9 mouse cellular contexts compared by ENCODE assay signal in the genomic region with DNA sequence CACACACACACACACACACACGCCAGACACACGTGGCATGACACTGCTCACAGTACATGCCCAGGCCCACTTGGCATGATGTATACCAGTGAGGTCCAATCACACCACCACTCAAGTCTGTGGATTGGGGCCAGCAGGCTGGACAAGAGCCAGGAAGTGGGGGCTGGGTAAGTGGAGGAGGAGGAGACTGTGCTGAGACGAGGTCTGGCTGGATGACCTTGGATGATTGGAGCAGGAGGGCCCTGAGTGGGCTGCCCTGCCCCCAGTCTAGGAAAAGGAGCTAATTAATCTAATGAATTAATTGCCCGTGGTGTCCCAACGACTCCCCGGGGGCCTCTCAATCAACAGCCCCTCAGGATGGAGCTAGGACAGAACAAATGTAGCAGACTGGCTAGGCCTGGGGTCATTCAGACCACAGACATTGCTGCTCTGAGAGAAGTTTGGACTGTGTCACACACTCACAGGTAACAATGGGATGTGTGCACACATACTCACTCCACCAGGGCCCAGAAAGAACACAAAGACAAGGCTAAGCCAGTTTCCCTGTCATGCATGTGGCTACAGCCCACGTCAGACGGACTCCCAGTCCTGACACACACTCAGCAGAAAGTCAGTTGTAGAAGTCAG. TPM values are rescaled to one million over a fixed set of nuclear protein-coding genes. Genes with fewer than 3 reads are reported as not detected.
DNase-seq lines count a peak whose midpoint lies in the region; ATAC-seq lines count a peak whose summit lies in the region.
"Had no signal": no experiment of that assay in that cellular context is flagged by ENCODE, and none has a peak within 500 bp of the region (broad histone marks: within the 10 kb centered on the region; RNA-seq: fewer than 3 reads in every experiment).

No protein-coding gene starts in this region.

- H3K36me3 ChIP-seq in embryonic facial prominence, embryonic 11.5 days (replicated peaks; ENCODE audit: control insufficient read depth, insufficient read depth, low read depth, low read length): no peaks in the 10 kb centered on the region
- H3K36me3 ChIP-seq in embryonic facial prominence, embryonic 10.5 days (replicated peaks): no peaks in the 10 kb centered on the region; the same call in 1 of the 2 replicates
- no peaks in the 10 kb centered on the region for H3K36me3 ChIP-seq in midbrain, embryonic 11.5 days (ENCODE audit: control insufficient read depth, insufficient read depth, low read length)
- H3K36me3 ChIP-seq in midbrain, embryonic 10.5 days: peaks cover 3% of the 10 kb centered on the region; the same call in 1 of the 2 replicates
- no peaks in the 10 kb centered on the region for H3K36me3 ChIP-seq in kidney, embryonic 16.5 days (ENCODE audit: insufficient read depth, low read length)
- H3K36me3 ChIP-seq: liver, embryonic 15.5 days had no signal

- 64% methylated on average over 8 of the region's 8 CpGs for WGBS in embryonic facial prominence, embryonic 11.5 days
- 65% methylated on average over 8 of the region's 8 CpGs for WGBS in embryonic facial prominence, embryonic 10.5 days
- 75% methylated on average over 8 of the region's 8 CpGs for WGBS in midbrain, embryonic 11.5 days
- 79% methylated on average over 8 of the region's 8 CpGs for WGBS in midbrain, embryonic 10.5 days
- WGBS in kidney, embryonic 16.5 days: 38% methylated on average over 8 of the region's 8 CpGs

- ATAC-seq in embryonic facial prominence, embryonic 11.5 days (replicated peaks; ENCODE audit: insufficient number of reproducible peaks, low FRiP score, low TSS enrichment, low read depth): 0 out of 2 replicates have a peak, but pooled peaks have one; percentile 40
- ATAC-seq in midbrain, embryonic 11.5 days (ENCODE audit: low FRiP score): peak; percentile 46
- peak; percentile 77 for ATAC-seq in kidney, embryonic 16.5 days (ENCODE audit: low FRiP score, low TSS enrichment)

- DNase-seq in embryonic facial prominence, embryonic 11.5 days (ENCODE audit: low spot score): no peak
- DNase-seq in embryonic facial prominence, embryonic 10.5 days (ENCODE audit: low spot score): no peak
- DNase-seq in midbrain, embryonic 11.5 days (ENCODE audit: low spot score, missing footprints): peak; percentile 54
- DNase-seq in midbrain, embryonic 10.5 days (ENCODE audit: low spot score): no peak
- DNase-seq in retina, embryonic 14.5 days (ENCODE audit: low spot score): peak; percentile 32
- DNase-seq in right cerebral cortex, adult 18-20 months: no peak
- no peak for DNase-seq in layer of hippocampus, adult 9-10 months (ENCODE audit: low spot score)

- H3K9ac ChIP-seq in embryonic facial prominence, embryonic 11.5 days (replicated peaks; ENCODE audit: low read length): no peak overlapping the region
- no peak overlapping the region for H3K9ac ChIP-seq in midbrain, embryonic 11.5 days (ENCODE audit: low read length)
- no peak overlapping the region for H3K9ac ChIP-seq in kidney, embryonic 16.5 days (replicated peaks; ENCODE audit: low read length)
- H3K9ac ChIP-seq: liver, embryonic 15.5 days had no signal

- peaks cover 4% of the 10 kb centered on the region; the same call in 1 of the 2 replicates for H3K27me3 ChIP-seq in embryonic facial prominence, embryonic 11.5 days (ENCODE audit: control insufficient read depth, insufficient read depth, low read length)
- peaks cover 27% of the 10 kb centered on the region for H3K27me3 ChIP-seq in embryonic facial prominence, embryonic 10.5 days (replicated peaks; ENCODE audit: low read depth, poor library complexity, severe bottlenecking)
- H3K27me3 ChIP-seq in midbrain, embryonic 11.5 days (ENCODE audit: control insufficient read depth, insufficient read depth, low read length): peaks cover 5% of the 10 kb centered on the region; the same call in 1 of the 2 replicates
- peaks cover 18% of the 10 kb centered on the region for H3K27me3 ChIP-seq in midbrain, embryonic 10.5 days (ENCODE audit: low read depth, poor library complexity, severe bottlenecking)
- H3K27me3 ChIP-seq in kidney, embryonic 16.5 days (ENCODE audit: insufficient read depth, low read length): peaks cover 10% of the 10 kb centered on the region

- no peaks in the 10 kb centered on the region for H3K9me3 ChIP-seq in embryonic facial prominence, embryonic 11.5 days (replicated peaks; ENCODE audit: control insufficient read depth, low read length)
- H3K9me3 ChIP-seq in embryonic facial prominence, embryonic 10.5 days: no peaks in the 10 kb centered on the region
- no peaks in the 10 kb centered on the region for H3K9me3 ChIP-seq in midbrain, embryonic 11.5 days (ENCODE audit: control insufficient read depth, low read length)
- H3K9me3 ChIP-seq in midbrain, embryonic 10.5 days (replicated peaks): no peaks in the 10 kb centered on the region
- no peaks in the 10 kb centered on the region for H3K9me3 ChIP-seq in kidney, embryonic 16.5 days (ENCODE audit: low read length)
- H3K9me3 ChIP-seq: liver, embryonic 15.5 days had no signal

- H3K4me3 ChIP-seq in embryonic facial prominence, embryonic 11.5 days (ENCODE audit: low read depth, low read length): no peak overlapping the region
- no peak overlapping the region for H3K4me3 ChIP-seq in embryonic facial prominence, embryonic 10.5 days
- no peak overlapping the region for H3K4me3 ChIP-seq in midbrain, embryonic 11.5 days (ENCODE audit: low read depth, low read length)
- H3K4me3 ChIP-seq in midbrain, embryonic 10.5 days: no peak overlapping the region
- H3K4me3 ChIP-seq in kidney, embryonic 16.5 days (ENCODE audit: low read length): no peak overlapping the region
- H3K4me3 ChIP-seq: liver, embryonic 15.5 days had no signal

- H3K27ac ChIP-seq in embryonic facial prominence, embryonic 11.5 days (replicated peaks; ENCODE audit: low read depth, low read length): no peak overlapping the region
- no peak overlapping the region for H3K27ac ChIP-seq in embryonic facial prominence, embryonic 10.5 days (replicated peaks)
- H3K27ac ChIP-seq in midbrain, embryonic 11.5 days (ENCODE audit: low read depth, low read length): no peak overlapping the region
- no peak overlapping the region for H3K27ac ChIP-seq in midbrain, embryonic 10.5 days (replicated peaks)
- no peak overlapping the region for H3K27ac ChIP-seq in kidney, embryonic 16.5 days (ENCODE audit: low read length)
- H3K27ac ChIP-seq: liver, embryonic 15.5 days had no signal

- H3K4me1 ChIP-seq in embryonic facial prominence, embryonic 11.5 days (ENCODE audit: control insufficient read depth, insufficient read depth, low read length): no peaks in the 10 kb centered on the region
- peaks cover 7% of the 10 kb centered on the region for H3K4me1 ChIP-seq in embryonic facial prominence, embryonic 10.5 days
- no peaks in the 10 kb centered on the region for H3K4me1 ChIP-seq in midbrain, embryonic 11.5 days (ENCODE audit: control insufficient read depth, insufficient read depth, low read length)
- H3K4me1 ChIP-seq in midbrain, embryonic 10.5 days: no peaks in the 10 kb centered on the region
- H3K4me1 ChIP-seq in kidney, embryonic 16.5 days (ENCODE audit: insufficient read depth, low read length): peaks cover 7% of the 10 kb centered on the region
- H3K4me1 ChIP-seq: liver, embryonic 15.5 days had no signal

- no peak overlapping the region for H3K4me2 ChIP-seq in embryonic facial prominence, embryonic 11.5 days (ENCODE audit: low read depth, low read length)
- no peak overlapping the region for H3K4me2 ChIP-seq in midbrain, embryonic 11.5 days
- no peak overlapping the region for H3K4me2 ChIP-seq in kidney, embryonic 16.5 days (replicated peaks; ENCODE audit: low read depth, low read length)
- H3K4me2 ChIP-seq: liver, embryonic 15.5 days had no signal

RNA-seq across cellular contexts. Expression of a gene that starts 7.7 kb away (rescaled TPM):
- 1.1 and 1.5 TPM in 2 replicates for polyA plus RNA-seq in embryonic facial prominence, embryonic 11.5 days (2014; fragmentation: Nextera tagmentation; extraction: Ambion mirVana)
- 0.70 and 0.71 TPM in 2 replicates for polyA plus RNA-seq in embryonic facial prominence, embryonic 10.5 days (2016; fragmentation: Nextera tagmentation; extraction: Ambion mirVana)
- 2.3 and 3.1 TPM in 2 replicates for polyA plus RNA-seq in midbrain, embryonic 11.5 days (2014; fragmentation: Nextera tagmentation; extraction: Ambion mirVana)
- polyA plus RNA-seq in midbrain, embryonic 10.5 days (2016; fragmentation: Nextera tagmentation; extraction: Ambion mirVana): 0.70 and 2.0 TPM in 2 replicates
- polyA plus RNA-seq in kidney, embryonic 16.5 days (2015; fragmentation: Nextera tagmentation; extraction: Ambion mirVana): 0.37 and 0.59 TPM in 2 replicates
- polyA plus RNA-seq: liver, embryonic 15.5 days had no signal

RNA-seq across cellular contexts. Expression of a gene that starts 19.3 kb away (rescaled TPM):
- 1.7 and 2.0 TPM in 2 replicates for polyA plus RNA-seq in embryonic facial prominence, embryonic 11.5 days (2014; fragmentation: Nextera tagmentation; extraction: Ambion mirVana)
- polyA plus RNA-seq in embryonic facial prominence, embryonic 10.5 days (2016; fragmentation: Nextera tagmentation; extraction: Ambion mirVana): 1.2 and 2.3 TPM in 2 replicates
- 2.2 and 2.4 TPM in 2 replicates for polyA plus RNA-seq in midbrain, embryonic 11.5 days (2014; fragmentation: Nextera tagmentation; extraction: Ambion mirVana)
- 2.2 and 3.6 TPM in 2 replicates for polyA plus RNA-seq in midbrain, embryonic 10.5 days (2016; fragmentation: Nextera tagmentation; extraction: Ambion mirVana)
- polyA plus RNA-seq in kidney, embryonic 16.5 days (2015; fragmentation: Nextera tagmentation; extraction: Ambion mirVana): 4.6 and 5.5 TPM in 2 replicates

RNA-seq across cellular contexts. Expression of a gene that starts 23.5 kb away (rescaled TPM):
- not detected in 2 replicates for polyA plus RNA-seq in embryonic facial prominence, embryonic 11.5 days (2014; fragmentation: Nextera tagmentation; extraction: Ambion mirVana)
- not detected in 2 replicates for polyA plus RNA-seq in embryonic facial prominence, embryonic 10.5 days (2016; fragmentation: Nextera tagmentation; extraction: Ambion mirVana)
- not detected in 2 replicates for polyA plus RNA-seq in midbrain, embryonic 11.5 days (2014; fragmentation: Nextera tagmentation; extraction: Ambion mirVana)
- polyA plus RNA-seq in midbrain, embryonic 10.5 days (2016; fragmentation: Nextera tagmentation; extraction: Ambion mirVana): not detected in 2 replicates
- not detected in 2 replicates for polyA plus RNA-seq in kidney, embryonic 16.5 days (2015; fragmentation: Nextera tagmentation; extraction: Ambion mirVana)
- polyA plus RNA-seq: liver, embryonic 15.5 days had no signal

RNA-seq across cellular contexts. Expression of a gene that starts 38.3 kb away (rescaled TPM):
- not detected in 2 replicates for polyA plus RNA-seq in embryonic facial prominence, embryonic 11.5 days (2014; fragmentation: Nextera tagmentation; extraction: Ambion mirVana)
- 0.24 and 0.67 TPM in 2 replicates for polyA plus RNA-seq in embryonic facial prominence, embryonic 10.5 days (2016; fragmentation: Nextera tagmentation; extraction: Ambion mirVana)
- polyA plus RNA-seq in midbrain, embryonic 11.5 days (2014; fragmentation: Nextera tagmentation; extraction: Ambion mirVana): 0.46 TPM in 1 of 2 replicates, not detected in the other
- not detected in 2 replicates for polyA plus RNA-seq in midbrain, embryonic 10.5 days (2016; fragmentation: Nextera tagmentation; extraction: Ambion mirVana)
- polyA plus RNA-seq in kidney, embryonic 16.5 days (2015; fragmentation: Nextera tagmentation; extraction: Ambion mirVana): 1.2 TPM in 1 of 2 replicates, not detected in the other
- polyA plus RNA-seq: liver, embryonic 15.5 days had no signal

RNA-seq across cellular contexts. Expression of a gene that starts 38.3 kb away (rescaled TPM):
- 240 and 251 TPM in 2 replicates for polyA plus RNA-seq in embryonic facial prominence, embryonic 11.5 days (2014; fragmentation: Nextera tagmentation; extraction: Ambion mirVana)
- 231 and 252 TPM in 2 replicates for polyA plus RNA-seq in embryonic facial prominence, embryonic 10.5 days (2016; fragmentation: Nextera tagmentation; extraction: Ambion mirVana)
- 187 and 202 TPM in 2 replicates for polyA plus RNA-seq in midbrain, embryonic 11.5 days (2014; fragmentation: Nextera tagmentation; extraction: Ambion mirVana)
- polyA plus RNA-seq in midbrain, embryonic 10.5 days (2016; fragmentation: Nextera tagmentation; extraction: Ambion mirVana): 246 and 264 TPM in 2 replicates
- 383 and 436 TPM in 2 replicates for polyA plus RNA-seq in kidney, embryonic 16.5 days (2015; fragmentation: Nextera tagmentation; extraction: Ambion mirVana)

Comparison
In these comparisons a context has a peak if more than half of its experiments do, and no peak if none do; other contexts are left out.
1. DNase-seq: peak in midbrain, embryonic 11.5 days (single experiment) and retina, embryonic 14.5 days (single experiment); none in embryonic facial prominence, embryonic 11.5 days (single experiment), embryonic facial prominence, embryonic 10.5 days (single experiment), midbrain, embryonic 10.5 days (single experiment), right cerebral cortex, adult 18-20 months (single experiment) and layer of hippocampus, adult 9-10 months (single experiment).
2. Peak in every context shown above with its lines, with median percentiles within 50 percentile points of each other: ATAC-seq.